Mouse (Mus musculus): Measurements from ENCODE around the gene Fam83g. TPM values are rescaled to one million over a fixed set of nuclear protein-coding genes. Genes with fewer than 3 reads are reported as not detected.

Gene Fam83g
- polyA plus RNA-seq, 1 experiment: not detected

DNA sequence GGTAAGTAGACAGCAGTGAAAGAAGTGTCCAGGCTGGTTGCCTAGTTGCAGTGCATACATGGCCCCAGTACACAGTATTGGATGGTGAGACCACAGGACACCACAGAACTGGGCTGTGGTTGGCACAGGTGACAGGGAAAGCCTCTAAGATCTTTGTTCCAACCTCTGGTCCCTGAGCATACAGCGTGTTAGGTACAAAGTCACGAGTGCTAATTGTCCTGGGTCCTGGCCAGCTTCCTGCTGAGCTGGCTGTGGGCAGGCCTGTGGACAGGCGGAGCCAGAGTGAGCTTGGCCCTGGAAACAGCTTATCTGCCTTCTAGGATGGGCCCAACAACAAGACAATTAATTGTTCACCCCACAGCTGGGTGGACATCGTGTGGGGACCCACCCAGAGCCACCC lies 16.0 kb downstream of the Fam83g start:
- no peak for TF ChIP-seq TCF3 (IDR thresholded peaks at IDR 0.05; ENCODE audit: insufficient read length, low read depth)
- TF ChIP-seq USF1 (IDR thresholded peaks at IDR 0.05; ENCODE audit: low read depth): no peak
- TF ChIP-seq POLR2AphosphoS2 (IDR thresholded peaks at IDR 0.05; ENCODE audit: insufficient read length, low read depth): no peak
- TF ChIP-seq POLR2A (IDR thresholded peaks at IDR 0.05; ENCODE audit: insufficient read length, low read depth): no peak
- TF ChIP-seq SRF (IDR thresholded peaks at IDR 0.05; ENCODE audit: control insufficient read depth, insufficient read length, low read depth): no peak
- TF ChIP-seq REST (IDR thresholded peaks at IDR 0.05; ENCODE audit: insufficient read depth, insufficient read length): no peak
- TF ChIP-seq E2F4 (IDR thresholded peaks at IDR 0.05; ENCODE audit: insufficient read depth): no peak
- TF ChIP-seq MYOG (IDR thresholded peaks at IDR 0.05; ENCODE audit: control insufficient read depth in 1 of 3, insufficient read depth in 1 of 3, insufficient read length in 2 of 3, low read depth in 2 of 3): no peak
- TF ChIP-seq MAX (IDR thresholded peaks at IDR 0.05; ENCODE audit: low read depth): no peak
- no peak for TF ChIP-seq TCF12 (IDR thresholded peaks at IDR 0.05; ENCODE audit: insufficient read depth, poor library complexity, severe bottlenecking)
- no peak for TF ChIP-seq MYOD1 (IDR thresholded peaks at IDR 0.05; ENCODE audit: control insufficient read depth in 1 of 3, insufficient read length in 2 of 3, low read depth in 2 of 3)
- no peaks in the 10 kb centered on the region for H3K36me3 ChIP-seq (ENCODE audit: control insufficient read depth, insufficient read depth)
- H3K27me3 ChIP-seq (ENCODE audit: control insufficient read depth, insufficient read depth, insufficient read length): peaks cover 33% of the 10 kb centered on the region

DNA sequence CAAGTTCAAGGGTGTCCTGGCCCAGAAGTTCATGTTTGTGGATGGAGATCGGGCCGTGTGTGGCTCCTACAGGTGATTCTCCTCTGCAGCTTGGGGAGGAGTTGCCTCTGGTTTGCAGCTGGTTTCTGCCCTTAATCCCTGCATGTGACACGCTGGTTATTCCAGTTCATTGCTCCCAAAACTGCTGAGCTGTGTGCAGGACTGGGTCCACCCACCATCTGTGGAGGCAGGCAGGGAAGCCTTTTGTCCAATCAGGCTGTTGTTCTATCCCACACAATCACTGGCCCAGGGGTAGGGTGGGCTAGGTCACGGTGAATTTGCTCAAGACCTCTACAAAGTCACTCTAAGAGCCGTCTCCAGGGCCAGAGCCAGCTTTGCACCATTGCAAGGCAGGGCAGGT lies 17.8 kb downstream of the Fam83g start:
- no peaks in the 10 kb centered on the region for H3K36me3 ChIP-seq (ENCODE audit: control insufficient read depth, insufficient read depth)
- H3K4me2 ChIP-seq (ENCODE audit: low read depth): no peak overlapping the region
- peaks cover 28% of the 10 kb centered on the region for H3K27me3 ChIP-seq (ENCODE audit: control insufficient read depth, insufficient read depth, insufficient read length)
- no peaks in the 10 kb centered on the region for H3K79me2 ChIP-seq (ENCODE audit: control insufficient read depth, insufficient read depth)
- TF ChIP-seq E2F4 (IDR thresholded peaks at IDR 0.05; ENCODE audit: insufficient read depth): no peak
- TF ChIP-seq TCF12 (IDR thresholded peaks at IDR 0.05; ENCODE audit: insufficient read depth, poor library complexity, severe bottlenecking): no peak
- TF ChIP-seq CEBPB (IDR thresholded peaks at IDR 0.05; ENCODE audit: insufficient read depth, poor library complexity, severe bottlenecking): no peak
- no peak for TF ChIP-seq USF1 (IDR thresholded peaks at IDR 0.05; ENCODE audit: low read depth)
- no peak for TF ChIP-seq POLR2A (IDR thresholded peaks at IDR 0.05; ENCODE audit: insufficient read length, low read depth)
- TF ChIP-seq SRF (IDR thresholded peaks at IDR 0.05; ENCODE audit: control insufficient read depth, insufficient read length, low read depth): no peak
- TF ChIP-seq MAX (IDR thresholded peaks at IDR 0.05; ENCODE audit: low read depth): no peak
- TF ChIP-seq REST (IDR thresholded peaks at IDR 0.05; ENCODE audit: insufficient read depth, insufficient read length): no peak
- no peak for TF ChIP-seq POLR2AphosphoS2 (IDR thresholded peaks at IDR 0.05; ENCODE audit: insufficient read length, low read depth)
- no peak overlapping the region for H3K4me3 ChIP-seq
- no peak overlapping the region for H3ac ChIP-seq (ENCODE audit: control insufficient read depth, insufficient read length)

More for the DNA sequence above, 16.0 kb downstream of the Fam83g start:
- no peaks in the 10 kb centered on the region for H3K79me2 ChIP-seq (ENCODE audit: control insufficient read depth, insufficient read depth)
- H3ac ChIP-seq (ENCODE audit: control insufficient read depth, insufficient read length): no peak overlapping the region
- no peak overlapping the region for H3K4me2 ChIP-seq (ENCODE audit: low read depth)
- no peak overlapping the region for H3K4me3 ChIP-seq

DNA sequence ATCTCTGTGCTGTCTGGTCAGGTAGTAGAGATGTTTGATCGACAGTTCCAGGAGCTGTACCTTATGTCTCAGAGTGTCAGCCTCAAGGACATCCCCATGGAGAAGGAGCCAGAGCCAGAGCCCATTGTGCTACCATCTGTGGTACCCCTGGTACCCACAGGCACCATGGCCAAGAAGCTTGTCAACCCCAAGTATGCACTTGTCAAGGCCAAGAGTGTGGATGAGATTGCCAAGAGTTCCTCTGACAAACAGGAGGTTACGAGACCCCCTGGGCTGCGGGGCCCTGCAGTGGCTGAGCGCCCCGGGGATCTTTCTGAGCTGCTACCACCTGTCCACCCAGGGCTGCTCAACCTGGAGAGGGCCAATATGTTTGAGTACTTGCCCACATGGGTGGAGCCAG lies 18.6 kb downstream of the Fam83g start:
- Histone ChIP-seq H3K27me3 (ENCODE audit: control insufficient read depth, insufficient read depth, insufficient read length) (peaks cover 31% of the 10 kb centered on the region), H3K36me3 (ENCODE audit: control insufficient read depth, insufficient read depth) (no peaks in the 10 kb centered on the region), H3K79me2 (ENCODE audit: control insufficient read depth, insufficient read depth) (no peaks in the 10 kb centered on the region), H3K4me2 (ENCODE audit: low read depth) (no peak overlapping the region), H3K4me3 (no peak overlapping the region), H3ac (ENCODE audit: control insufficient read depth, insufficient read length) (no peak overlapping the region)
- TF ChIP-seq USF1 (IDR thresholded peaks at IDR 0.05; ENCODE audit: low read depth) (no peak), MYOG (IDR thresholded peaks at IDR 0.05; ENCODE audit: control insufficient read depth in 1 of 3, insufficient read depth in 1 of 3, insufficient read length in 2 of 3, low read depth in 2 of 3) (no peak), CEBPB (IDR thresholded peaks at IDR 0.05; ENCODE audit: insufficient read depth, poor library complexity, severe bottlenecking) (no peak), POLR2AphosphoS2 (IDR thresholded peaks at IDR 0.05; ENCODE audit: insufficient read length, low read depth) (no peak), SRF (IDR thresholded peaks at IDR 0.05; ENCODE audit: control insufficient read depth, insufficient read length, low read depth) (no peak), MYOD1 (IDR thresholded peaks at IDR 0.05; ENCODE audit: control insufficient read depth in 1 of 3, insufficient read length in 2 of 3, low read depth in 2 of 3) (no peak), E2F4 (IDR thresholded peaks at IDR 0.05; ENCODE audit: insufficient read depth) (no peak), TCF3 (IDR thresholded peaks at IDR 0.05; ENCODE audit: insufficient read length, low read depth) (no peak), POLR2A (IDR thresholded peaks at IDR 0.05; ENCODE audit: insufficient read length, low read depth) (no peak), MAX (IDR thresholded peaks at IDR 0.05; ENCODE audit: low read depth) (no peak)

DNA sequence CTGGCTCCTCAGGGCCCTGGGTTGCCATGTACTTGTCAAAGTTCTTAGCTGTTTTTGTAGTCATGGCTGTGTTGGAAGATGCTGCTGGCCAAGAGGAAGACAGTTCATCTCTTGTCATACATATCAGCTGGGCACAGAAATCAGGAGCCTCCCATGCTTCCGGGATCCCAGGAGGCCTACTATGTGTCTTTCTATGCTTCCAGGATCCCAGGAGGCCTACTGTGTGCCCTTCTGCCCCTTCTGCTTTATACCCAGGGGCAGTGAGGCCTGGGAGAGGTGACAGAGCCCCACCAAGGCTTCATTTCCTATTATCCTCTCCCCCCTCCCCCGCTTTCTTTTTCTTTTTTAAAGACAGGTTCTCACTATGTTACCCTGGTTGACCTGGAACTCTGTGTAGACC lies 21.7 kb downstream of the Fam83g start:
- TF ChIP-seq CEBPB (IDR thresholded peaks at IDR 0.05; ENCODE audit: insufficient read depth, poor library complexity, severe bottlenecking) (no peak), MYOG (IDR thresholded peaks at IDR 0.05; ENCODE audit: control insufficient read depth in 1 of 3, insufficient read depth in 1 of 3, insufficient read length in 2 of 3, low read depth in 2 of 3) (no peak), E2F4 (IDR thresholded peaks at IDR 0.05; ENCODE audit: insufficient read depth) (no peak), MAX (IDR thresholded peaks at IDR 0.05; ENCODE audit: low read depth) (no peak), MYOD1 (IDR thresholded peaks at IDR 0.05; ENCODE audit: control insufficient read depth in 1 of 3, insufficient read length in 2 of 3, low read depth in 2 of 3) (no peak), POLR2A (IDR thresholded peaks at IDR 0.05; ENCODE audit: insufficient read length, low read depth) (no peak), USF1 (IDR thresholded peaks at IDR 0.05; ENCODE audit: low read depth) (no peak), TCF3 (IDR thresholded peaks at IDR 0.05; ENCODE audit: insufficient read length, low read depth) (no peak), REST (IDR thresholded peaks at IDR 0.05; ENCODE audit: insufficient read depth, insufficient read length) (no peak), POLR2AphosphoS2 (IDR thresholded peaks at IDR 0.05; ENCODE audit: insufficient read length, low read depth) (no peak), TCF12 (IDR thresholded peaks at IDR 0.05; ENCODE audit: insufficient read depth, poor library complexity, severe bottlenecking) (no peak), SRF (IDR thresholded peaks at IDR 0.05; ENCODE audit: control insufficient read depth, insufficient read length, low read depth) (no peak)
- Histone ChIP-seq H3K36me3 (ENCODE audit: control insufficient read depth, insufficient read depth) (no peaks in the 10 kb centered on the region), H3ac (ENCODE audit: control insufficient read depth, insufficient read length) (no peak overlapping the region), H3K4me2 (ENCODE audit: low read depth) (no peak overlapping the region), H3K4me3 (no peak overlapping the region), H3K27me3 (ENCODE audit: control insufficient read depth, insufficient read depth, insufficient read length) (peaks cover 31% of the 10 kb centered on the region), H3K79me2 (ENCODE audit: control insufficient read depth, insufficient read depth) (no peaks in the 10 kb centered on the region)

DNA sequence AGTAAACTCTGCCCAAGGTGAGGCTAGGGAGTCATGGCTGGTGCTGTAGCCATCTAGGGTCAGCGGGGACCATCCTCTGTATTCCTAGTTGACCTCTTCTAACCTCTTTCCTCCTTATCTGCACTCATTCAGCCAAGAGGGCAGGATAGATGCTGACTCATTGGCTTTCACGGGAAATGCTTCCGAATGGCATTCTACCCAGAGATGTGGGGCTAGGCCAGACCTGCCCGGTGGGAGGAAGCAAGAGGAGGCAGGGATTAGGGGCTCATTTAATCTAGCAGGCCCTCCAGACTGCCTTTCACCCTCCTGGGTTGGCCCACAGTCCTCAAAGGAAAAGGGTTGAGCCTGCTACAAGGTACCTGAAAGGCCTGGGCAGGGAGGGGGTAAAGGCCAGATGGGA lies 22.3 kb downstream of the Fam83g start:
- Histone ChIP-seq H3K4me2 (ENCODE audit: low read depth) (no peak overlapping the region), H3K27me3 (ENCODE audit: control insufficient read depth, insufficient read depth, insufficient read length) (peaks cover 31% of the 10 kb centered on the region), H3K79me2 (ENCODE audit: control insufficient read depth, insufficient read depth) (no peaks in the 10 kb centered on the region), H3ac (ENCODE audit: control insufficient read depth, insufficient read length) (no peak overlapping the region), H3K36me3 (ENCODE audit: control insufficient read depth, insufficient read depth) (no peaks in the 10 kb centered on the region), H3K4me3 (no peak overlapping the region)
- TF ChIP-seq USF1 (IDR thresholded peaks at IDR 0.05; ENCODE audit: low read depth): no peak
- TF ChIP-seq POLR2AphosphoS2 (IDR thresholded peaks at IDR 0.05; ENCODE audit: insufficient read length, low read depth): no peak

All from myocyte (in vitro differentiated cells).